Mouse (Mus musculus) ES-CJ7 (cell line): ENCODE results near the gene Abhd4.
A peak's percentile ranks its signal among the peaks of the same experiment; 100 is the strongest.
"Not testable (repeated sequence)": the region's sequence is repeated elsewhere in the genome, so short reads cannot be mapped to it uniquely, and the experiment has no call there.

Source experiments
- DNase-seq: peaks from one replicate; pipeline ENCODE4 v3.0.0; 2011; ENCODE audit warnings: low read depth, low spot score

The Abhd4 gene

GRCm38 (mm10) chr14:54222289-54222727 lies 31.7 kb upstream of the Abhd4 start:
- DNase-seq, result no peak

- no peak for DNase-seq
Measured at GRCm38 (mm10) chr14:54223315-54224063, 30.5 kb upstream of the Abhd4 start.

DNA sequence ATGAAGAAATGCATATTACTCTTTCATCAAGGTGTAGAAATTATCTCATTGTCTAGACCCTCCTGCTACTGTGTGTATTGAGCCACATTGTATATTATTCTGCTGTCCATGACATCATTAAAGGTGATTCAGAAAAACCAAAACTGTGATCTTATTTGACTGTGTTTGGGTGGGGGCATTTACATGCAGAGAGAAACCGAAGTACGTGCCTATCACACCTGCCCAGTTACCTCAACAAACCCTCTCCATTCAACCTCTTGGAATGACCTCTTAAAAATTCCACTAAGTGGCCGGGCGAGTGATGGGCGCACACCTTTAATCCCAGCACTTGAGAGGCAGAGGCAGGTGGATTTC lies 29.9 kb upstream of the Abhd4 start:
- DNase-seq, result no peak

- no peak for DNase-seq
Measured at GRCm38 (mm10) chr14:54224484-54225467, 29.2 kb upstream of the Abhd4 start.

DNA sequence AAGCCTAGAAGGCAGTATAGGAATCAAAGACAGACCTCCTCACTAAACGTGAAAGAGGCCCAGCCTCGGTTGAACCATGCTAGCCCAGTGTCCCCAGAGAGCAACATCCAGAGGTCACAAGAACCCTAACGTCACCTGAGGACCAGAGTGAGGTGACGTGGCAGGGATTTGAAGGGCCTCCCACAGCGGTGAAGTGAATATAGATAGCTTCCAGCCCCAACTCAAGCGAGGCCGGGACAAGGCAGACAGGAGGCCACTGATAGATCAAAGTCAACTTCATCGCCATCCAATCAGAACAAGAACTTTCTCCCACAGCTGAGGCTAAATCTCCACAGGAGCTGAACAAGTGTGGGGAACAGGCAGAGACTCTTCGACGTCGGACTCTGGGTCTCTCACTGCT lies 28.3 kb upstream of the Abhd4 start:
- no peak for DNase-seq

GRCm38 (mm10) chr14:54226911-54227811 lies 26.8 kb upstream of the Abhd4 start:
- no peak for DNase-seq

GRCm38 (mm10) chr14:54227911-54228451 lies 26.0 kb upstream of the Abhd4 start:
- peak; percentile 66 for DNase-seq

- DNase-seq, result no peak
Measured at GRCm38 (mm10) chr14:54228501-54228900, 25.5 kb upstream of the Abhd4 start.

DNA sequence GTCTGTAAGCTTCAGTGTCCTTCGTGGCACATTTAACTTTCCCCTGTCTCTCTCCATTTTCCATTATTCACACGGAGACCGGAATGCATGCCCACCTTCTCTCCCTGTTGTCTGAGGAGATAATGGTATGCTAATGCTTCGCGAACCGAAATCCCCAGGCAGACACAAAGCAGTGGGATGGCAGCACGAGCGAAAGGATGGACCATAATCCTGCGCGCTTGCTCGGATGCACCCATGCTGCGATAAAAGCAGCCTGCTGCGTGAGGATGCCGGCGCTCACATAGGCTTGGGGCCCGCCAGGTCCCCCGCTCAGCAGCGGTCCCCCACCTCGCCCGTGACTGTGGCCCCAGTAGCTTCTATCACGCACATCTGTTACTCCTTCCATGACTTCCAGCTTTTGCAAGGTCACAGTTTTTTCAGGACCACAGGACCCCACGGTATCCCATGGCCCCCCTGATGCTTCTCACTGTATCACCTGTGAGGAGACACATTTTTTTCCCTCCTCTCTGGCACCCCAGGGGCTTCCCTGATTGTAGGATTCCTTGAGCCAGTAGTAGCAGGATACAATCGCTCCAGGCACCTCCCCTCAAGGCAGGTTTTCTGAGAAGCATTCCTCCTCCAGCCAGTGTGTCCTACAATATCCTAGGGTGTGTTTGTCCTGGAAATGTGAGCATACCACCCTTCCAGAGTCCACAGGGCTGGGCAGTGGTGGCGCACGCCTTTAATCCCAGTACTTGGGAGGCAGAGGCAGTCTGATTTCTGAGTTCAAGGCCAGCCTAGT lies 24.9 kb upstream of the Abhd4 start:
- peak; percentile 59 for DNase-seq

DNA sequence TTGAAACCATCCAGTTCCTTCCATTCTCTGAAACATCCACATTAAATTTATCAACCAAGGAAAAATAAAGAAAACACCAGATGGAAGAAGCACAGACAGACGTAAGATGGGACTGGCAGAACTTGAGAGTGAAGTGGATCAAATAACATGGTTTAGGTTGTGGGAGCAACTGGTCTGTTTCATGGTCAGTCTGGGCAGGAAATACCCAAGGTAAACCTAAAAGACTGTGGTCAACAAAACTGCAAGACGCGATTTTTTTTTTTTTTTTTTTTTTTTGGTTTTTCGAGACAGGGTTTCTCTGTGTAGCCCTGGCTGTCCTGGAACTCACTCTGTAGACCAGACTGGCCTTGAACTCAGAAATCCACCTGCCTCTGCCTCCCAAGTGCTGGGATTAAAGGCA lies 24.1 kb upstream of the Abhd4 start:
- not testable (repeated sequence) for DNase-seq

GRCm38 (mm10) chr14:54230638-54231150 lies 23.3 kb upstream of the Abhd4 start:
- DNase-seq, result no peak

DNA sequence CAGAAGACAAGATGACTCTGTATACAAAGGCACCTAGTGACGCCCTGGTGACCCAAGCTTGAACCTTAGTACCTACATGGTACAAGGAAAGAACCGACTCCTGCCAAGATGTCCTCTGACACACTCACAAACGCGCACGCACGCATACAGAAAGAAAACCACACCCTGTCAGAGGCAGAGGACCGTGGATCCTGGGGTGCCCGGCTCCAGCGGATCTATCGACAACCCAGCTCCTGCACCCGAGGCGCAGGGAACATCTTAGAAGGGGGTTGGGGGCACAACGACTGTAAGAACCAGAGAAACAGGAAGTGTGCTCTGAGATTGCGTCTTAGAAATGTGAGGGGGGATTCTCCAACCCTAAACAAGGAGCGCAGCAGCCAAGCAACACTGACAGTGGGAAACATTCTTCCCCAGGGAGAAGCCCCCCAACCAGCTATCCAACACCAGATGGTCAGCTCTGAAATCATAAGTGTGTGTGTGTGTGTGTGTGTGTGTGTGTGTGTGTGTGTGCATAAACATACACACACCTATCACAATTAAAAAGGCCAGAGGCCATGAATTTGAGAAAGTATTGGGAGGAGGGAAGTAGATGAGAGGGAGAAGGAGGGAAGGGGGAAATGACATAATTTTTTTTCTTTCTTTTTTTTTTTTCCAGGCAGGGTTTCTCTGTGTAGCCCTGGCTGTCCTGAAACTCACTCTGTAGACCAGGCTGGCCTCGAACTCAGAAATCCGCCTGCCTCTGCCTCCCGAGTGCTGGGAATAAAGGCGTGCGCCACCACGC lies 22.6 kb upstream of the Abhd4 start:
- no peak for DNase-seq

GRCm38 (mm10) chr14:54232143-54232542 lies 21.8 kb upstream of the Abhd4 start:
- no peak for DNase-seq

DNA sequence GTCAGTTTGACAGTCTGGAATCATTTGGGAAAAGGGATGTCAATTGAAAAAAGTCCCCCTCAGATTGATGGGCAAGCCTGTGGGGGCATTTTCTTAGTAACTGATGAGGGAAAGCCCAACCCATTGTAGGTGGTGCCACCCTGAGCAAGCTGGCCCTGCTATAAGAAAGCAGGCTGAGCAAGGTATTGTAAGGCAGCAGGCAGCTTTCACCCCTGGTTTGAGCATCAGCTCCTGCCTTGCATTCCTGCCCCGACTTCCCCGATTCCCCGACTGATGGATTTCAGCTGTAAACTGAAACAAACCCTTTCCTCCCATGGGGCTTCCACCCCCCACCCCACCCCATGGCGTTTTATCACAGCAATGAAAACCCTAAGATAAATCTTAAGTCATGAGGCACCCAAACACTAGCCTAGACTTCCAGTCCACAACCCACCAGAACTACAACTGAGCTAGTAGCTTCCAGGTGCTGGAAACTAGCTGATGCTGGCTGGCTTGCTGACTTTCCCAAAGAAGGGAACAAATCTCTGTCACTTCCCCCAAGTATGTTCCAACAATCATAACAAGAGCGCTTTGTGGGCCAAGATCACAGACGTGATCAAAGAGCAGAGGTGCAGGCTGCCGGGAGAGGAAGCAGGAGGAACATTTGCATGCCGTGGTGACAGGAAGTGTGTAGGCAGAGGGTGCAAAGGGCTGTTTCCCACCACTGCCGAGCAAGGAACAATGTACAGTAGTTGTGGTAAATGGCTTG lies 21.0 kb upstream of the Abhd4 start:
- DNase-seq, result no peak

DNA sequence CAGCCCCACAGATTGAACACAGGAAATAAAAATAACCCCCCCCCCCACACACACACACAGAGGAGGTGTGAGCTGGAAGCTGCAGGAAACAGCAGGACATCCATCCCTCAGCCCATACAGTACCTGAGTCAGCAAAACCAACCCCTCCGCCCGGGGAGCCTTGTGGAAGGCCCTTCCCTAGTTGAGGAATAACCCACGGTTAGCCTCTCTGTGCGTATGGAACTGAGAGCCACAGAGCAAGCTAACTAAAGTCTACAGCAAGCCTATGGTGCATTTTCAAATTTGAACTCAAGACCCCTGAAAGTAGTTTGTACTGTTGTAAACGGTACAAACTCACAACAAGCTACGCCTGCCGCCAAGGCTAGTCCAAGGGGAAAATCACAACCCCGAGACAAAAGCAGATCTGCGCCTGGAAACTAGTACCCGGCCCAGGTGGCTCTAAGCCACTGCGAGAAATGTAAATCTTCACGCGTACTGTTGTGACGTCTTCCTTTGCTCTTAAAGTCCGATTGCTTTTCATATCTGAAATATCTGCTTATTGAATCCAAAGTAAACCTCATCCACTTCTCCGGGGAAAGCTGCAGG lies 20.3 kb upstream of the Abhd4 start:
- DNase-seq, result no peak

DNA sequence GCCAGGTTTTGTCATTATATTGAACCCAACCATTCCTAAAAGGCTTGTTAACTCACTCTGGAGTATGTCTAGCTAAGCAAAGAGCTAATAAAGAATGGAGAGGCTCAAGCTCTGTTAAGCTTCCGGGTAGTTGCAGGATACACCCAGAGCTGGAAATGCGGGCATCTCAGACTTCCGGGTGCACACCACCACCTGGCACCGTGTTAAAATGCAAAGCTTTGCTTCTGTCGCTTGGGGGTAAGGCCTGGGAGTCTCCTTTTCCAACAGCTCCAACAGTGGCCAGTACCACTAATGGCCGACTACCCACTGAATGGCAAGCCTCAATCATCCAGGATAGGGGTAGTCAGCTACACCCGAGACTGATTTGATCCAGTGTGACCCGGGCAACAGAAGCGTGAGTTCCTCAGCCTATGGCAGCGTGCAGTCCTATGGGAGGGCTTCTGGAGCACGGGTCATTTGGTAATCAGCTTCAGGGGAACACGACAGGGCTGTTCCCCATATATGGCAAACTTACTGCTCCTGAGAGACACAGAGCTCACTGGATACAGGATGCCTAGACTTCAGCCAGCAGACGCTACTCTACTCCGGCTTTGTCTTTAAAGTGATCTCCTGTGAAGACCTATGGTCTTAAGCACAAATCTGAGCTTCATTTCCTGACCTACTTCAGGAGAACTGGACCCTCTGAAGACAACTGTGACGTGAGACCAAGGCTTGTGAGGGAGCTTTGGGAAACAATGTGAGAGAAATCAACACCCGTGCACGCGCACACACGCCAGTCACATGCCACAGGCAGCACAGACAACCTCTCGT lies 19.6 kb upstream of the Abhd4 start:
- no peak for DNase-seq

DNA sequence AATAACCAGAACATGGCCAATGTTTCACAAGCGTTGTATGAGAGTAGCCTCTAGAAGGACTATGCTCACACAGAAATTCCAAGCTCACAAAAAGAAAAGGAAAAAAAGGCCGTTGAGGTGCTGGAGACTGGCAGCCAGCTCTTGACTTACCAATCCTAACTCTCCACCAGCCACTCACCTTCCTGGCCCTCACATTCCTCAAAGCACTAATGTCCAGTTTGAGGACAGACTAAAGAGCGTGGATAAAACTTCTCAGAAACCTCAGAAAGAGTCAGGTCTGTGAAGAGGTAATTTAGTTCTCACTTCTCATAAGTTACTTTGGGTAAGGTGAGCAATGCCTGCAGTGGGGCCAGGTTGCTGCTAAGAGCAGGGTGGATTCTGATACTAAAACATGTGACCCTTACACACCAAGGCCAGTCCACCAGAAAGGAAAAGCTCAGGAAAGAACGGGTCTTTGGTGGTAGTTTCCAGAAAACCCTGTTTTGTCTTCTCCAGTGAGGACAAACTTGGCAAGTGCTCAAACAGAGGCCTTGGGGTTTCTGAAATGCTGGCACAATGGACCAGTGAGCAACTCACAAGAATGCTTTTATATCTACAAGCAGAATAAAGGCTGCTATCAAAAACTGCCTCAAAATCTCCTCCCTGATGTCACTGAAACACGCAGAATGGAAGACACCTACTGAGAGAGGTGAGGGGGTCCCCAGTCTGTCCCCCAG lies 18.0 kb upstream of the Abhd4 start:
- DNase-seq, result no peak
